Mouse (Mus musculus): ENCODE results near the gene Tspoap1. TPM values are rescaled to one million over a fixed set of nuclear protein-coding genes. Genes with fewer than 3 reads are reported as not detected.

The Tspoap1 gene
- total and polyA plus RNA-seq, 2 experiments, result 0.09 to 0.37 TPM

DNA sequence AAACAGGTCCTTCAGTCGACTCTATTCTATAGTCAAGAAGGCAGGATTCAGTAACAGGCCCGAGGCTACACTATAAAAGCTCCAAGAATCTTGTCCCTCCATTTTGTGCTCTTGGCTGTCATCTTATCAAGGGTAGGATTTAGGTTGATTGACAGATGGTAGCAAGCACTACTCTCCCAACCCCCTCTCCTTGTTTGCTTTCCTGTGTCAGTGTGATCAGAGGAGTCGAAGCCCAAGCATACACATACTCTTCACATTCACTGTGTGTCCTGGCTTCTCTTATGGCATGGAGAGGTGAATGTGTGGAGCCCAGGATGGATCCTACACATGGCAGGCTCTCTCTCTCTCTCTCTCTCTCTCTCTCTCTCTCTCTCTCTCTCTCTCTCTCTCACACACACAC lies 9.8 kb upstream of the Tspoap1 start:
- DNase-seq (ENCODE audit: extremely low read depth, low read depth, low spot score), result no peak
- H3K27me3 ChIP-seq (ENCODE audit: control insufficient read depth, insufficient read depth, low read length), result no peaks in the 10 kb centered on the region
- H3K9ac ChIP-seq (ENCODE audit: low read depth, low read length), result no peak overlapping the region
- TF ChIP-seq POLR2A (IDR thresholded peaks at IDR 0.05; ENCODE audit: extremely low read depth, insufficient read depth, low read length), result no peak
- H3K4me1 ChIP-seq (ENCODE audit: control insufficient read depth, insufficient read depth, low read length), result no peaks in the 10 kb centered on the region
- 57% methylated on average over 3 of the region's 3 CpGs for WGBS
- H3K79me2 ChIP-seq (ENCODE audit: control insufficient read depth, insufficient read depth, low read length), result no peaks in the 10 kb centered on the region
- no peaks in the 10 kb centered on the region for H3K36me3 ChIP-seq (ENCODE audit: control insufficient read depth, insufficient read depth, low read length)
- H3K27ac ChIP-seq (replicated peaks; ENCODE audit: insufficient read depth, low read depth, low read length), result peak overlapping the region; percentile 42; the same call in 1 of the 2 replicates
- no peak overlapping the region for H3K4me3 ChIP-seq (ENCODE audit: insufficient read depth, low read depth, low read length)

DNA sequence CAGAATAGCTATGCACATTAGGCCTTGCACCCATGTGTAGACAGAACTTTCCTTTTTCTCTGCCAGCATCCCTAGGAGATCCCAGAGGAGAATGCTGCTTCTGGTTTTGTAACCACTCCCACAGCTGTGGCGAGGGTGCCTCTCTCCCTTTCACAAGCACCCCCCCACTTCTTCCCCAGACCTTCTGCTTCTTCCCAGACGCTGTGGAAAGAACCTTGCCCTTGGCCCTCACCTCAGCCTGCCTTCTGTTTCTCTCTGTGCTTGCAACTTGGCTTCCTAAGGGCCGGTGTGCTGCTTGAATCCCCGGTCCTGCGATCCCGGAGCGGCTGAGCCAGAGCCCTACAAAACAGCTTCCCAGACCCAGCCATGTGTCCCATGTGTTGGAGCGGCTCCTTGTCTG lies 9.3 kb upstream of the Tspoap1 start:
- Histone ChIP-seq H3K27ac (replicated peaks; ENCODE audit: insufficient read depth, low read depth, low read length) (peak overlapping the region; percentile 51), H3K4me3 (ENCODE audit: insufficient read depth, low read depth, low read length) (peak overlapping the region; percentile 28; the same call in 1 of the 2 replicates), H3K36me3 (ENCODE audit: control insufficient read depth, insufficient read depth, low read length) (no peaks in the 10 kb centered on the region), H3K79me2 (ENCODE audit: control insufficient read depth, insufficient read depth, low read length) (no peaks in the 10 kb centered on the region), H3K4me1 (ENCODE audit: control insufficient read depth, insufficient read depth, low read length) (no peaks in the 10 kb centered on the region), H3K27me3 (ENCODE audit: control insufficient read depth, insufficient read depth, low read length) (no peaks in the 10 kb centered on the region), H3K9ac (ENCODE audit: low read depth, low read length) (peak overlapping the region; percentile 51)
- TF ChIP-seq CTCF (IDR thresholded peaks at IDR 0.05; ENCODE audit: low read depth, low read length) (no peak), POLR2A (IDR thresholded peaks at IDR 0.05; ENCODE audit: extremely low read depth, insufficient read depth, low read length) (no peak)
- DNase-seq (ENCODE audit: extremely low read depth, low read depth, low spot score), result no peak
- WGBS, result 81% methylated on average over 8 of the region's 8 CpGs

DNA sequence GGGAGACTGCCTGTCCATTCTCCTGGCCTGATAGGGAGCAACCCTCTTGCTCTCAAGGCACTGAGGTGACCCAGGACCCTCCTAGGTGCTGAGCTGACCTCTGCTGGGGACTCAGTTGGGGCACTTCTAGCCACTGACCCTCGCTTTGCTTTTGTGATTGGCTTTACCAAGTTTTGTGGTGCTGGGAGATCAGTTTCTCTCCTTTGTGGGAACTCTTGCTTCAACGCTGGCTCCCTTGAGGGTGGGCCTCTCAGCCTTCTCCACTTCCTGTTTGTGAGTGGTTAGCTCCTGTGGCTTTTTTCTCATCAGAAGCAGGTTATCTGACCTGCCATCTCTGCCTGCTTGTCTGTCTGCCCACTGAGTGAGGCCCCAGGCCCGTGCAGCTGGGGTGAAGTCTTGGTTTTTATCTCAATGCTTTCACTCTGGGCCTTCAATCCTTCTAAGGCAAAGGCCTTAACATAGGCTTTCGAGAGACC lies 8.8 kb upstream of the Tspoap1 start:
- TF ChIP-seq POLR2A (IDR thresholded peaks at IDR 0.05; ENCODE audit: extremely low read depth, insufficient read depth, low read length) (no peak), CTCF (IDR thresholded peaks at IDR 0.05; ENCODE audit: low read depth, low read length) (no peak)
- peak overlapping the region; percentile 28; the same call in 1 of the 2 replicates for H3K4me3 ChIP-seq (ENCODE audit: insufficient read depth, low read depth, low read length)
- 68% methylated on average over 4 of the region's 4 CpGs for WGBS
- no peaks in the 10 kb centered on the region for H3K4me1 ChIP-seq (ENCODE audit: control insufficient read depth, insufficient read depth, low read length)
- H3K36me3 ChIP-seq (ENCODE audit: control insufficient read depth, insufficient read depth, low read length), result no peaks in the 10 kb centered on the region
- H3K27me3 ChIP-seq (ENCODE audit: control insufficient read depth, insufficient read depth, low read length), result no peaks in the 10 kb centered on the region
- DNase-seq (ENCODE audit: extremely low read depth, low read depth, low spot score), result no peak
- peak overlapping the region; percentile 51 for H3K27ac ChIP-seq (replicated peaks; ENCODE audit: insufficient read depth, low read depth, low read length)
- peak overlapping the region; percentile 51 for H3K9ac ChIP-seq (ENCODE audit: low read depth, low read length)
- no peaks in the 10 kb centered on the region for H3K79me2 ChIP-seq (ENCODE audit: control insufficient read depth, insufficient read depth, low read length)

DNA sequence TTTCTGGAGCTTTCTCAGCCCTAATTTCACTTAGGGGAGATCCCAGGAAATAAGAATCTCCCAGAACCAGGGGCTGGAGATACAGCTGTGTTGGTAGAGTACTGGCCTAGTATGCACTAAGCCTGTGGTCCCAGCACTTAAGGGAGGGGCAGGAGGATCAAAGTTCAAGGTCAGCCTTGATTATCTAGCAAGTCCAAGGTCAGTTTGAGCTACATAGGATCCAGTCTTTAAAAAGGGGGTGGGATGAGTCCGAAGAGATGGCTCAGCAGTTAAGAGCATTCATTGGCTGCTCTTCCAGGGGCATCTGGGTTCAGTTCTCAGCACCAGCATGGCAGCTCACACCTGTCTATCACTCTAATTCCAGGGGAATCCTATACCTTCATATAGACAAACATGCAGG lies 8.0 kb upstream of the Tspoap1 start:
- WGBS, result 68% methylated on average over 1 of the region's 1 CpGs
- Histone ChIP-seq H3K9ac (ENCODE audit: low read depth, low read length) (no peak overlapping the region), H3K4me1 (ENCODE audit: control insufficient read depth, insufficient read depth, low read length) (no peaks in the 10 kb centered on the region), H3K27ac (replicated peaks; ENCODE audit: insufficient read depth, low read depth, low read length) (no peak overlapping the region), H3K27me3 (ENCODE audit: control insufficient read depth, insufficient read depth, low read length) (no peaks in the 10 kb centered on the region), H3K36me3 (ENCODE audit: control insufficient read depth, insufficient read depth, low read length) (no peaks in the 10 kb centered on the region), H3K79me2 (ENCODE audit: control insufficient read depth, insufficient read depth, low read length) (0 out of 2 replicates have a peak, but pooled peaks cover 3% of the 10 kb centered on the region), H3K4me3 (ENCODE audit: insufficient read depth, low read depth, low read length) (no peak overlapping the region)
- TF ChIP-seq POLR2A (IDR thresholded peaks at IDR 0.05; ENCODE audit: extremely low read depth, insufficient read depth, low read length), result no peak
- DNase-seq (ENCODE audit: extremely low read depth, low read depth, low spot score), result no peak

DNA sequence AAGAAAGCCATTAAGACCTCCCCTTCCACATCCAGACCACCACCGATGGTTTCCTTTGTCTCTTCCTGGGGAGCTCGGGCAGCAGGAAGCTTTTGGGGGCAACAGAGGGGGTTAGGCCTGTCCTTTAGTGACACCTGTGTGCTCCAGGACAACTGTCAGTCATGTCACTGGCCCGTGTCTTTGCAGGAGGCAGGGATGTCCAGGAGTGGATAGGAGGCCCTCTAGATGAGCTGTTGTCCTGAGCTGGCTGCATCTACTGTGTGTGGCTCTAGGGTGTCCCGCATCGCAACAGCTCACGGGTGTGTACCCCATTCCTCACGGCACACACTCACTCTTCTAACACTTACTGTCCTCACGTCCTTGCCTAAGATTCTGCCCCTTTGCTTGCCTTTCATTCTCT lies 7.1 kb upstream of the Tspoap1 start:
- H3K4me1 ChIP-seq (ENCODE audit: control insufficient read depth, insufficient read depth, low read length), result no peaks in the 10 kb centered on the region

DNA sequence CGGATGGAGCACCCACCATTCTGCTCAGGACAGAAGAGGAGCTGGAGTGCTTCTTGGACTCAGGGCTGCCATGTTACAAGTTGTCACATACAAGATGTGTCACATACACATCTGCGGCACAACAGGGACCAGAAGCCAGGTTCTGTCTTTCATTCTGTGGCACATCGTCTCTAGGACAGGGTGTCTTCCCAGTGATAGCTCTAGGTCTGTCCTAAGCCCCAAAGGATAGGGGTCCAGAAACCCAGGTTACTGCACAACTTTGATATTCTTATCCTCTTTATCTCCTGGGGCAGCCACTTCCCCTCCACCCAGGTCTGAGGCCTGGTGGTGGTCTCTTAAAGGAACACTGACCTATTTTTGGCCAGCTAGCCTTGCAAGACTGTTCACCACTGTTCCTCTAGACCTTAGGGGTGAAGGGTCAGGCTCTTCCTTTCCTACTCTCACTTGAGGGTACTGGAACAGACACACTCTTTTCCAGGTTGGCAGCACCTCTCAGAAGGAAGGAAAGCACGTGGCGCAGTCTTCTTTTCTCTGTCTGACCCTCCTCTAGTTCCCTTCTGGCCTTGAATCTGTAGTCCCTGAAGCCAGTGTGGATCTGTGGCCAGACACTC lies 6.3 kb upstream of the Tspoap1 start:
- H3K4me3 ChIP-seq (ENCODE audit: insufficient read depth, low read depth, low read length), result no peak overlapping the region
- 0 out of 2 replicates have a peak, but pooled peaks cover 3% of the 10 kb centered on the region for H3K79me2 ChIP-seq (ENCODE audit: control insufficient read depth, insufficient read depth, low read length)
- H3K36me3 ChIP-seq (ENCODE audit: control insufficient read depth, insufficient read depth, low read length), result no peaks in the 10 kb centered on the region
- H3K27me3 ChIP-seq (ENCODE audit: control insufficient read depth, insufficient read depth, low read length), result no peaks in the 10 kb centered on the region
- no peak overlapping the region for H3K27ac ChIP-seq (replicated peaks; ENCODE audit: insufficient read depth, low read depth, low read length)
- no peak for DNase-seq (ENCODE audit: extremely low read depth, low read depth, low spot score)
- 86% methylated on average over 5 of the region's 5 CpGs for WGBS
- no peak overlapping the region for H3K9ac ChIP-seq (ENCODE audit: low read depth, low read length)
- H3K4me1 ChIP-seq (ENCODE audit: control insufficient read depth, insufficient read depth, low read length), result no peaks in the 10 kb centered on the region
- TF ChIP-seq CTCF (IDR thresholded peaks at IDR 0.05; ENCODE audit: low read depth, low read length), result no peak
- TF ChIP-seq POLR2A (IDR thresholded peaks at IDR 0.05; ENCODE audit: extremely low read depth, insufficient read depth, low read length), result no peak

More for the DNA sequence above, 7.1 kb upstream of the Tspoap1 start:
- no peak overlapping the region for H3K4me3 ChIP-seq (ENCODE audit: insufficient read depth, low read depth, low read length)
- H3K36me3 ChIP-seq (ENCODE audit: control insufficient read depth, insufficient read depth, low read length), result no peaks in the 10 kb centered on the region
- 85% methylated on average over 8 of the region's 8 CpGs for WGBS
- H3K27me3 ChIP-seq (ENCODE audit: control insufficient read depth, insufficient read depth, low read length), result no peaks in the 10 kb centered on the region
- 0 out of 2 replicates have a peak, but pooled peaks cover 3% of the 10 kb centered on the region for H3K79me2 ChIP-seq (ENCODE audit: control insufficient read depth, insufficient read depth, low read length)
- no peak overlapping the region for H3K9ac ChIP-seq (ENCODE audit: low read depth, low read length)
- H3K27ac ChIP-seq (replicated peaks; ENCODE audit: insufficient read depth, low read depth, low read length), result no peak overlapping the region
- TF ChIP-seq CTCF (IDR thresholded peaks at IDR 0.05; ENCODE audit: low read depth, low read length) (no peak), POLR2A (IDR thresholded peaks at IDR 0.05; ENCODE audit: extremely low read depth, insufficient read depth, low read length) (no peak)
- DNase-seq (ENCODE audit: extremely low read depth, low read depth, low spot score), result no peak
